Mouse (Mus musculus) MEL (cell line): ENCODE results near the gene Pla2g2e. TPM values are rescaled to one million over a fixed set of nuclear protein-coding genes. Genes with fewer than 3 reads are reported as not detected.

Source experiments
- DNase-seq: peaks from one replicate; pipeline ENCODE4 v3.0.0; 2011; ENCODE audit warnings: low read depth, low spot score
- H3K27ac ChIP-seq: 2 replicates; pipeline ENCODE4 v1.5.1; 2012; ENCODE audit warnings: low read depth, mild to moderate bottlenecking, control low read depth, low read length, moderate library complexity; ENCODE audit not compliant: control insufficient read depth
- H3K27me3 ChIP-seq, 2 experiments: fragments of 150-350 bp in 1 of 2; sonication (generic) in 1 of 2; 2 replicates each; pipeline ENCODE4 v1.6.1; 2012; ENCODE audit warnings: low read length in 2 of 2, mild to moderate bottlenecking in 2 of 2, improper control_type of control experiment in 1 of 2, moderate library complexity in 1 of 2; ENCODE audit not compliant: insufficient read depth in 2 of 2, control insufficient read depth in 1 of 2
- H3K36me3 ChIP-seq, 2 experiments: 2 replicates each; pipeline ENCODE4 v1.6.1; 2012 to 2014; ENCODE audit warnings: low read length in 2 of 2, improper control_type of control experiment in 1 of 2, inconsistent platforms in 1 of 2, mild to moderate bottlenecking in 1 of 2; ENCODE audit not compliant: insufficient read depth in 2 of 2, control insufficient read depth in 1 of 2
- H3K4me1 ChIP-seq, 2 experiments: fragments of 150-350 bp in 1 of 2; sonication (generic) in 1 of 2; 2 replicates each; pipeline ENCODE4 v1.6.1; 2012; ENCODE audit warnings: low read length in 2 of 2, improper control_type of control experiment in 1 of 2, mild to moderate bottlenecking in 1 of 2; ENCODE audit not compliant: insufficient read depth in 2 of 2, control insufficient read depth in 1 of 2
- H3K4me3 ChIP-seq, 2 experiments: fragments of 150-350 bp in 1 of 2; sonication (generic) in 1 of 2; 2 replicates each; pipeline ENCODE4 v1.5.1; 2012; ENCODE audit warnings: low read depth in 2 of 2, low read length in 2 of 2, mild to moderate bottlenecking in 2 of 2, moderate library complexity in 2 of 2, control low read depth in 1 of 2, improper control_type of control experiment in 1 of 2; ENCODE audit not compliant: control insufficient read depth in 1 of 2, insufficient read depth in 1 of 2
- H3K79me2 ChIP-seq: 2 replicates; pipeline ENCODE4 v1.6.1; 2012; ENCODE audit warnings: mild to moderate bottlenecking, low read length, moderate library complexity; ENCODE audit not compliant: control insufficient read depth, poor library complexity, insufficient read depth
- H3K9ac ChIP-seq: 2 replicates; pipeline ENCODE4 v1.6.1; 2012; ENCODE audit warnings: low read depth, mild to moderate bottlenecking, control low read depth, low read length, moderate library complexity; ENCODE audit not compliant: control insufficient read depth, poor library complexity, severe bottlenecking
- H3K9me3 ChIP-seq: fragments of 150-350 bp; sonication (generic); replicated peaks from 2 replicates; pipeline ENCODE4 v1.6.1; 2012; ENCODE audit warnings: mild to moderate bottlenecking, low read length, improper control_type of control experiment, moderate library complexity; ENCODE audit not compliant: insufficient read depth
- BHLHE40 ChIP-seq: IDR thresholded peaks from 2 replicates; pipeline ENCODE4 v1.6.1; 2012; ENCODE audit warnings: low read depth, mild to moderate bottlenecking, inconsistent platforms, low read length, improper control_type of control experiment, borderline replicate concordance
- CTCF ChIP-seq, 3 experiments: IDR thresholded peaks in 2 of 3; conservative IDR thresholded peaks in 1 of 3; 2 replicates each; pipeline ENCODE4 v1.5.1; 2011 to 2012; ENCODE audit warnings: low read length in 3 of 3, low read depth in 2 of 3, mild to moderate bottlenecking in 2 of 3, improper control_type of control experiment in 1 of 3, inconsistent platforms in 1 of 3, mixed read lengths in 1 of 3, moderate library complexity in 1 of 3; ENCODE audit not compliant: control insufficient read depth in 1 of 3, insufficient read depth in 1 of 3, poor library complexity in 1 of 3, severe bottlenecking in 1 of 3
- EP300 ChIP-seq, 2 experiments: IDR thresholded peaks; 2 replicates each; pipeline ENCODE4 v1.6.1; 2011; ENCODE audit warnings: improper control_type of control experiment in 2 of 2, low read length in 2 of 2, low read depth in 1 of 2, mild to moderate bottlenecking in 1 of 2
- MAFK ChIP-seq: IDR thresholded peaks from 2 replicates; pipeline ENCODE4 v1.6.1; 2011; ENCODE audit warnings: low read depth, mild to moderate bottlenecking, low read length, improper control_type of control experiment, borderline replicate concordance
- MAX ChIP-seq: IDR thresholded peaks from 2 replicates; pipeline ENCODE4 v1.6.1; 2011; ENCODE audit warnings: low read length, improper control_type of control experiment
- MEF2A ChIP-seq: IDR thresholded peaks from 2 replicates; pipeline ENCODE4 v1.6.1; 2014; ENCODE audit warnings: low read depth, mild to moderate bottlenecking, inconsistent platforms, low read length, improper control_type of control experiment; ENCODE audit not compliant: poor library complexity, insufficient replicate concordance, severe bottlenecking; ENCODE audit errors: extremely low read depth
- MYB ChIP-seq: IDR thresholded peaks from 2 replicates; pipeline ENCODE4 v1.6.1; 2011; ENCODE audit warnings: mild to moderate bottlenecking, low read depth, low read length, improper control_type of control experiment
- MYC ChIP-seq: IDR thresholded peaks from 2 replicates; pipeline ENCODE4 v1.6.1; 2011; ENCODE audit warnings: low read depth, mild to moderate bottlenecking, low read length, improper control_type of control experiment, moderate library complexity
- NELFE ChIP-seq: IDR thresholded peaks from 2 replicates; pipeline ENCODE4 v1.6.1; 2011; ENCODE audit warnings: low read depth, low read length, improper control_type of control experiment
- NRF1 ChIP-seq: IDR thresholded peaks from 2 replicates; pipeline ENCODE4 v1.6.1; 2014; ENCODE audit warnings: low read depth, mild to moderate bottlenecking, inconsistent platforms, low read length, improper control_type of control experiment, moderate library complexity; ENCODE audit not compliant: poor library complexity, insufficient read depth, severe bottlenecking
- POLR2A ChIP-seq, 2 experiments: IDR thresholded peaks; 2 replicates each; pipeline ENCODE4 v1.6.1; 2011 to 2012; ENCODE audit warnings: low read length in 2 of 2, mild to moderate bottlenecking in 2 of 2, control low read depth in 1 of 2, improper control_type of control experiment in 1 of 2, low read depth in 1 of 2, moderate library complexity in 1 of 2; ENCODE audit not compliant: control insufficient read depth in 1 of 2, insufficient read depth in 1 of 2, poor library complexity in 1 of 2
- POLR2AphosphoS5 ChIP-seq: IDR thresholded peaks from 2 replicates; pipeline ENCODE4 v1.6.1; 2012; ENCODE audit warnings: low read depth, borderline replicate concordance, mild to moderate bottlenecking, inconsistent platforms, low read length, moderate library complexity, mixed read lengths
- RAD21 ChIP-seq: IDR thresholded peaks from 2 replicates; pipeline ENCODE4 v1.6.1; 2011; ENCODE audit warnings: mild to moderate bottlenecking, low read depth, low read length, improper control_type of control experiment
- SIN3A ChIP-seq: IDR thresholded peaks from 2 replicates; pipeline ENCODE4 v1.6.1; 2012; ENCODE audit warnings: low read length, improper control_type of control experiment, inconsistent platforms
- SMC3 ChIP-seq: IDR thresholded peaks from 2 replicates; pipeline ENCODE4 v1.6.1; 2011; ENCODE audit warnings: low read depth, low read length, improper control_type of control experiment
- TBP ChIP-seq: IDR thresholded peaks from 2 replicates; pipeline ENCODE4 v1.8.0; 2011; ENCODE audit warnings: low read depth, low read length, improper control_type of control experiment
- TCF12 ChIP-seq: IDR thresholded peaks from 2 replicates; pipeline ENCODE4 v1.6.1; 2014; ENCODE audit warnings: low read depth, mild to moderate bottlenecking, inconsistent platforms, low read length, improper control_type of control experiment, moderate library complexity
- UBTF ChIP-seq: IDR thresholded peaks from 2 replicates; pipeline ENCODE4 v1.6.1; 2012; ENCODE audit warnings: low read depth, mild to moderate bottlenecking, inconsistent platforms, low read length, improper control_type of control experiment, moderate library complexity, borderline replicate concordance; ENCODE audit not compliant: insufficient read depth
- USF2 ChIP-seq, 2 experiments: IDR thresholded peaks; 2 replicates each; pipeline ENCODE4 v1.6.1; 2011 to 2012; ENCODE audit warnings: improper control_type of control experiment in 2 of 2, low read length in 2 of 2, borderline replicate concordance in 1 of 2, inconsistent platforms in 1 of 2, low read depth in 1 of 2, mild to moderate bottlenecking in 1 of 2; ENCODE audit not compliant: insufficient read depth in 1 of 2
- ZC3H11A ChIP-seq: IDR thresholded peaks from 2 replicates; pipeline ENCODE4 v1.6.1; 2012; ENCODE audit warnings: low read depth, mild to moderate bottlenecking, inconsistent platforms, low read length, improper control_type of control experiment
- ZKSCAN1 ChIP-seq: IDR thresholded peaks from 2 replicates; pipeline ENCODE4 v1.6.1; 2012; ENCODE audit warnings: low read depth, mild to moderate bottlenecking, inconsistent platforms, low read length, improper control_type of control experiment, moderate library complexity
- ZMIZ1 ChIP-seq: IDR thresholded peaks from 2 replicates; pipeline ENCODE4 v1.6.1; 2012; ENCODE audit warnings: low read depth, mild to moderate bottlenecking, inconsistent platforms, low read length, improper control_type of control experiment, moderate library complexity
- polyA plus RNA-seq, 2 experiments: library from polyadenylated mRNA; stranded (reverse) in 1 of 2; unstranded in 1 of 2; fragments of >175 nt in 1 of 2; fragments of >200 nt in 1 of 2; gene quantifications; 2 replicates each; pipeline versions ENCODE4 v1.2.1 to v1.2.4; 2012; ENCODE audit warnings: low replicate concordance in 2 of 2, low read depth in 1 of 2; ENCODE audit not compliant: insufficient read length in 2 of 2, insufficient read depth in 1 of 2, missing spikeins in 1 of 2
- total RNA-seq: library from RNA; depleted of rRNA; stranded (reverse); fragments of 300-350 nt; gene quantifications from 2 replicates; pipeline ENCODE4 v1.2.3, GENCODE M21; 2012

The Pla2g2e gene
- total and polyA plus RNA-seq, 3 experiments: not detected

GRCm38 (mm10) chr4:138840726-138841125 is 37.0 kb upstream of the Pla2g2e start:
- Histone ChIP-seq H3K9ac (no peak overlapping the region), H3K79me2 (no peaks in the 10 kb centered on the region), H3K4me3 (no peak overlapping the region), H3K4me1 (no peaks in the 10 kb centered on the region), H3K36me3 (no peaks in the 10 kb centered on the region), H3K27ac (no peak overlapping the region), H3K9me3 (no peaks in the 10 kb centered on the region), H3K27me3 (no peaks in the 10 kb centered on the region)
- no peak for TF ChIP-seq TCF12
- no peak for TF ChIP-seq NRF1
- no peak for TF ChIP-seq CTCF (IDR thresholded peaks at IDR 0.05 in 2 of 3, conservative IDR thresholded peaks at IDR 0.05 in 1 of 3; ENCODE audit: control insufficient read depth in 1 of 3, insufficient read depth in 1 of 3, low read depth in 2 of 3, low read length in 3 of 3, poor library complexity in 1 of 3, severe bottlenecking in 1 of 3)
- no peak for TF ChIP-seq BHLHE40
- TF ChIP-seq MAFK: no peak
- no peak for TF ChIP-seq NELFE
- TF ChIP-seq ZKSCAN1: no peak
- TF ChIP-seq POLR2AphosphoS5: no peak
- TF ChIP-seq TBP: no peak
- no peak for DNase-seq

GRCm38 (mm10) chr4:138841386-138841785 is 36.4 kb upstream of the Pla2g2e start:
- Histone ChIP-seq H3K79me2 (no peaks in the 10 kb centered on the region), H3K9ac (no peak overlapping the region), H3K9me3 (no peaks in the 10 kb centered on the region), H3K27ac (no peak overlapping the region), H3K36me3 (no peaks in the 10 kb centered on the region), H3K4me1 (no peaks in the 10 kb centered on the region), H3K4me3 (no peak overlapping the region), H3K27me3 (no peaks in the 10 kb centered on the region)
- TF ChIP-seq USF2 (IDR thresholded peaks at IDR 0.05; ENCODE audit: borderline replicate concordance in 1 of 2, insufficient read depth in 1 of 2, low read depth in 1 of 2, low read length in 2 of 2): no peak
- TF ChIP-seq ZMIZ1: no peak
- TF ChIP-seq NRF1: no peak
- TF ChIP-seq SMC3: no peak
- TF ChIP-seq RAD21: no peak
- no peak for TF ChIP-seq MYB
- no peak for TF ChIP-seq MAFK
- no peak for TF ChIP-seq MAX
- no peak for TF ChIP-seq MEF2A
- TF ChIP-seq MYC: no peak
- no peak for TF ChIP-seq SIN3A
- no peak for TF ChIP-seq EP300 (IDR thresholded peaks at IDR 0.05; ENCODE audit: low read depth in 1 of 2, low read length in 2 of 2)
- TF ChIP-seq UBTF: no peak
- no peak for TF ChIP-seq ZC3H11A
- TF ChIP-seq CTCF (IDR thresholded peaks at IDR 0.05 in 2 of 3, conservative IDR thresholded peaks at IDR 0.05 in 1 of 3; ENCODE audit: control insufficient read depth in 1 of 3, insufficient read depth in 1 of 3, low read depth in 2 of 3, low read length in 3 of 3, poor library complexity in 1 of 3, severe bottlenecking in 1 of 3): no peak
- TF ChIP-seq POLR2A (IDR thresholded peaks at IDR 0.05; ENCODE audit: control insufficient read depth in 1 of 2, insufficient read depth in 1 of 2, low read depth in 1 of 2, low read length in 2 of 2, poor library complexity in 1 of 2): no peak
- TF ChIP-seq ZKSCAN1: no peak
- DNase-seq: no peak
